Mouse (Mus musculus): Measurements from ENCODE around the gene Mecom.

Gene Mecom

DNA sequence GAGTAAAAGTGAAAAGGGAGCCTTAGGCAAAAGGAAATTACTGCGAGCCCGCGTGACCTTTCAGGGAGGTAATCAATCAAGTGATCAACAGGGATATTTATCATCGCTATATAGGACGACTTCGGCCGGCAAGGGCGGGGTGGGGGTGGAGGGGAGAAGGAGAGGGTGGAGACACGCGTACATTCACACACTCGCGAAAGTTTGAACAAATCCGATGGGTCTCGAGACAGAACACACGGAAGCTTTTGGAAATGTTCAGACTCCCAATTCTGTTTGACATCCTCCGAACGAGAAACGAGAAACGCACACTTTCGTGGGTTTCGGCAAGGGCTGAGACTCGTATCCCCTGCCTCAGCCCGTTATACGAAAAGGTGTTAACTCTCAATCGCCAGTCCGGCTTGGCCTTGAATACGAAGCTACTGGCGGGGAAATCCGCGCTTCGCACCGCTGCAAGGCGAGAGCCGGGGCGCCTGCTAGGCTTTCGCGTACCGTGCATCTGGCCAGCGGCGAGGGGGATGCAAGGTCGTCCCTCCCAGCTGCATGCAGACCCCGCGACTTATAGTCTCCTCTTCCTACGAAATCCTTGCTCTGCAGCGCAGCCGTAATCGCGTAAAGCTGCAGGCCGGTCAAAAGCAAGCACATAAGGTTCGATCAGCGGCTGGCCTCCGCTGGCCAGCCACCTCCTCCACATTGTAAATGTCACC lies 33.6 kb downstream of the Mecom start:
- DNase-seq (ENCODE audit: low read depth in 1 of 2, low spot score in 2 of 2) = no peak

DNA sequence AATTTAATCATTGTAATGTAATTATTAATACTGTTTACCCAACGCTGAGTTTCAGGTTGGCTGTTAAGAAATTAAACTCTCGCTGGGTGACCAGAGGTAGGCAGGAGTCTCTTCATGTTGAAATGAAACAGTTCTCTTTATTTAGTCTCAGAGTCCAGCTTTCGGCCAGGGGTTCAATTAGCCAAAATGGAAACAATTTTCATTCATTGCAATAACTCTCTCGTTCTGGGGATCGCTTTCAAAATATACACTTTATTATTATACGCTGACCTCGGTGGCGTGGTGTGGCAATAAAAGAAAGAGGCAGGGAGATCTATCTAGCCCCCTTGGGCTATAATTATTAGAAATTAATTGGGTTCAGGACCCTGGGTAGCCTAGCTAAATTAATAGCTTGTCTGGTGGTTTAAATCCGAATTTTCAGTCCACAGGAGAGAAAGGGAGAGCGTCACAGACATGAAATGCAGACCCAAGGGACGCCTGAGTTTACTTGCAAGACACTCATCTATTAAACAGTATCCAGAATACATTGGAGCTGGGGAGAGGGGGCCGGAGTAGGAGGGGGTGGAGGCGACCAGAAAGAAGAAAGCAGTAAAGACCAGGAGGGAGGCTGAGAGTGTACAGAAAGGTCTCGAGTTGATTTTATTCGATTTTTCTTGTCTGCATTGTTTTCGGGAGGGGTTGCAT lies 34.4 kb downstream of the Mecom start:
- DNase-seq (ENCODE audit: low read depth in 1 of 2, low spot score in 2 of 2) = no peak

DNA sequence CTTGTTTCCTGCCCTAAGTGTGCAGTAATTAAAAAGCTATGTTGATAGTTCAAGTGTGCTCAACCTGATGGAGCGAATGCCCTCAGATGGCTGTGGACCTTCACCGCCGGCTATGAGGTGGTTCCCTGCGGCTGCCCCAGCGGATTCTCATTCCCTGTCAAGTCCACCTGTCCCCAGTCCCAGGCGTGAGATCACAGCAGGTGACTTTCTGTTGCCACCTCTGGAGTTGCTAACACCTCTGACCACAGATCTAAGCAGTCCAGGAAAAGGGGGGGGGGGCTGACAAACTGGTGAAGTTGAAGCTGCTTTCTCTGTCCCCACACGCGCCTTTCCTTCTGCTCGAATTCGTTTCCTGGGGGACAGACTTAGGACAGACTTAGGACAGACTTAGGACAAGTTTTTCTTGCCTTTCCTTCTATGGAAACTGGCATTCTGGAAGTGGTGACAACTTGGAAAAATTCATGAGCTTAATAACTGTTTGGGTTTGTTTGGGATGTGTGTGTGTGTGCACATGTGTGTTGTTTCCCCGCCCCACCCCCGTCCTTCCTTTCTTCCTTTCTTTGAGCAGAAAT lies 35.3 kb downstream of the Mecom start:
- DNase-seq (ENCODE audit: low read depth in 1 of 2, low spot score in 2 of 2) = no peak

DNA sequence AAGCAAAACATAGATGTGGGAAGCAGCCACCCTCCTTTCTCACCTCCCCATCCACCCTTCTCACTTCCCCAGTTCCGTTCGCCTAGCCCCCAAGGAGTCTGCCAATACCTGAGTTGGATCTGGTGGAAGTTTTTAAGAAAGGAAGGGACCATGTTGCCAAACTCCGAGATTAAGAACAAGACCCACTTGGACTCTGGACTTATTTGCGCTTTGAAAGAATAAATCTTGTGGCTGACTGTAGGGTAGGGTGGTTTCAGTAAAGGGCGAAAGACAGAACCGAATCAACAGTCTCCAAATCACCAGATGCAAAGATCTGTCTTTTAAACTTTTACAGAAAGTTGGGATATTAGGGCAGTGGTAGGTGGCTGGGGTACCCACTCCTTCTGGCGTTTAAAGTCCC lies 36.0 kb downstream of the Mecom start:
- DNase-seq (ENCODE audit: low read depth in 1 of 2, low spot score in 2 of 2) = no peak

DNA sequence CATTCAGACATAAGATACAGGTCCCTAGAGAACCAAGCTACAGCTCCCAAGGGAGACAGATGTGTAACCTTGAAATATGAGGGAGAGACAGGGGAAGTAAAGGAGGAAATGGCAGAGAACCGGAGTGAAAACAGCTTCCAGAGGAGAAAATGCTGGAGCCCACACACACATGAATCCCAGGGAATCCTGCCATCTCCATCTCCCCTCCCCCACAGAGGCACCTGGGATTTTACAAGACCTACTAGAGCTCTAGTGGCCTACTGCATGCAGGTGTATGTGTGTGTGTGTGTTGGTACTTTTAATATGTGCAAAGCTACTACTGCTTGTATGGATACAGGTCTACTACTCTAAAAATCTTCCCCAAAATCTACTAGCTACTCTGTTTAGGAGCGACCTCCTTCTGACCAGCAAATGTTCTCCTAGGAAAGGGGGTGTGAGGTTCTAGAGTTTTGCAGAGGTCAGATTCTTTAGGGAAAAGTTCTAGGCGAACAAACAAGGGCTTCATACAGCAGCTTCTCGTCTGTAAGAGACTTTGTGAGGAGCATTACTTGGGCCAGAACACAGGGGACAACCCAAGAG lies 36.7 kb downstream of the Mecom start:
- DNase-seq (ENCODE audit: low read depth in 1 of 2, low spot score in 2 of 2) = no peak

DNA sequence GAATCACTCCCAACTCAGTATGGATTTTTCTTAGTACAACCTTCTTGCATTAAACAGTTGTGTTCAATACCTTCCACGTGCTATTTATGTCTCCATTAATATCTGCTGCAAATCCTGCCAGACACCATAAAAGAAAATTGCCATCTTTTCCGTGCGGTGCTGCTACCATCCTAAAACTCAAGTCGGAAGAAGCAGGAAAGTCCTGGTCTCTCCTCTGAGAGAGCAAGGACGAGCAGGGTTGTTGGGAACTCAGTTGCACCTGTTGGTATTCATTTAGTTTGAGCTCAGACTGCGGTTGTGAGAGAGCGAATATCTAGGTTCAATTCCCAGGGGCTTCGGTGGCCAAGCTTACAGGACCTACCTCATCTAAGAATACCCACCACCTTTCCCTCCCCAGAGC lies 37.2 kb downstream of the Mecom start:
- DNase-seq (ENCODE audit: low read depth in 1 of 2, low spot score in 2 of 2) = no peak

DNA sequence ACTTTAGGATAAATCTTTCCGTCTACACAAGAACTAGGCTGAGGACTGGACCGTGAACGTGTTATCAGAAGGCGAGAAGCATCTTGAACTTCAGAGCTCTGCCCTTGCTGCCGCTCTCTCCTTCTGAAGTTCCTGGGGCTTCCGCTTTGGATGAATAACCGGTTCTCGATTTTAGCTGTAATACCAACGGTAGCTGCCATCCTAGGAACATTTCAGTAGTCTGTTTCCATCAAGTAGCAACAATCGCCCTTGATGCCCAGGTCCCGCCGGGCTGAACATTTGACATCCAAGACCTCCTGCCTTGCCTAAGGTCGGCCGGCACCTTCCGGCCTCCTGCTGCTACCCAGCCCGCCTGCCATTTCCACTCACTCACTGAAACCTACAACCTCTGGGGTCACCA lies 37.7 kb downstream of the Mecom start:
- no peak for DNase-seq (ENCODE audit: low read depth in 1 of 2, low spot score in 2 of 2)

DNA sequence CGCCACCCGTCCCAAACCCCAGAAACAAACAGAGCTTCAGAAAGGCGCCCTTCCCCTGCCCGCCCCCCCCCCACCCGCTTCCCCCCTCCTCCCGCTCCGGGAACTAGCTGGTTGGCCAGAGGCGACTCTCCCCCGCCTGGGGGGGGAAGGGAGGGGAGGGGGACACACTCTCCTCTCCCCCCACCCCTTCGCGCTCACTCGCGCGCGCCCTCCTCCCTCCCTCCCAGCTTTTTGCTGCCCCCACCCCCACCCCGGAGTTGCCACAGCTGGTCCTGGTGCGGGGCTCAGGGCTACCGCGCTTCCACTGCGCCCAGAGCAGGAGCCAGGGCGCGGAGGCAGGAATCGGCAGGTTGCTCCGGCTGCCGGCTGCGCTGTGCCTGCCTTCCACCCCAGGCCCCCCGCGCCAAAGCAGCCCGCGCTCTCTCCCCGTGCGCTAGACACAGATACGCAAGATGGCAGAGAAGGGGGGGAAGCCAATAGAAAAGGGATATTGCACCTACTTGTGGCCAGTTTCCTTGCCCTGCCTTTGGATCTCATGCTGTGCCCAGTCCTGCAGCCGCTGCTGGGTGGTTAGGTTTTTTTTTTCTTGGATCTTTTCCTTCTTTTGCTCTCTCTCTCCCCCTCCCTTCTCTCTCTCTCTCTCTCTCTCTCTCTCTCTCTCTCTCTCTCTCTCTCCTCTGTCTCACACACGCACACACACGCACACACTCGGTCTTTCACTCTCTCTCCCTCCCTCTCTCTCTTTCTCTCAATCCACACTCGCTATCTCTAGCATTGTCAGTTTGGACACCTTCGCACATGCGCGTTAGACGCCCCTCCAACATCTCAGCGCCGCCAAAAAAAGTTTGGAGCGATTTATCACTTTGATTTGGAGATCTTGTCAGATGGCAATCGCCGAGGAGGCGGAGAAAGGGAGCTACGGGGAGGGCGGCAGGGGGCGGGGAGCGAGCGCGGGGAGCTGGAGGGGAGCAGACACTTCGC lies 38.6 kb downstream of the Mecom start:
- DNase-seq (ENCODE audit: low read depth in 1 of 2, low spot score in 2 of 2) = no peak

DNA sequence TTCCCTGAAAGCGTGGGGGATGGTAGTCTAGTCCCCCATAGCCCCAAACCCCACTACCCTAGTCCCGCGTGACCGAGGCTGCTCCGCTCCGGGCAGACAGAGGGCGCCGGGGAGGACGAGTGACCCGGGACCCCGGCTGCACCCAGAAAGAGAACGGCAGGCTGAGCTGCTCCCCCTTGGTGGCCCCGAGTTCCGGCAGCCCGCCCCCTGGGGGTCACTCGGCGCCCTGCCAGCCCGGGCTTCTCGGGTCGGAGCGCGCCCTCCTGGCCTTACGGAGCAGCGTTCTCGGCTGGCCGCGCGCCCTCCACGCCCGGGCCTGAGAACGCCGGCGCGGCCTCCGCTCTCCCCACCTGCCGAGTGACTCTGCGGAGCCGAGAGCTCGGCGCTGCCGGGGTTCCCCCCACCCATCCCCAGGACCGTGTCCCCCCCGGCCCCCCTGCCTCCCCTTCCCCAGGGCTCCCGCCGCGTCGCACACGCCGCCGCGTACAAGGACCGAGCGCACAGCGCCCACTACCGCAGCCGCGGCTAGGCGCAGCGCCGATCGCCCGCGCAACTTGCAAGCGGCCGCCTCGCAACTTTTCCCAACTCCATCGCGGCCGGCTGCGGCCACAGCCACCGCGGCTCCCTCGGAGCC lies 39.4 kb downstream of the Mecom start:
- no peak for DNase-seq (ENCODE audit: low read depth in 1 of 2, low spot score in 2 of 2)

DNA sequence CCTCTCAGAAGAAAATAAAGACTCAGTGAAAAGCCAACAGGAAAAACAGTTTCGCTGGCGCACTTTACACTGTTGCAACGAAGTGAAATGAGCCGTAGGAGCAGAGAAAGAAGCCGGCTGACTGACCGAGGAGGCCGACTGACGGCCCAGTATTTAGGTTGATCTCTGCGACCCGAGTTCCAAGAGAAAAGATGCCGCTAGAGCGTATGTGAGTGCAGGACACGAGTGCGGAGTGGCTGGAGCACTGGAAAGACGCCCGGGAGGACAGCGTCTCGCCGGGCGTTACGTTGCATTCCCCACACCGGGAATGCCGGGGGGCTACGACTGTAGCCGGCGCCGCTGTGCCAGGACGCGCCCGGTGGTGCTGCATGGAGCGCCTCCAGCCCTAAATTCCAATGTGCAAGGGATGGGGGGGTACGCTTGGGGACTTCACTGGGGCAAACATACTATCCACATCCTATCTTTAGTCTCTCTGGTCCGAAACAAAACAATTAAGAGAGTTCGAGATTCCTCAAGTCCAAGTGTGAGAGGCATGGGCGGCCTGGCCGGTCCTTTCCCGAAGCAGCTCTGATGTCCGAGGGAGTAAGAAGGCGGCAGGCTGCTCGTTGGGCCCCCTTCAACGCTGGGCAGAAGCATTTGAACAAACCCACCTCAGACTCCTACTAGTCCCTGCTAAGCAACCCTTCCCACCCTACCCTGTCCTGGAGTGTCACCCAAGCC lies 40.1 kb downstream of the Mecom start:
- no peak for DNase-seq (ENCODE audit: low read depth in 1 of 2, low spot score in 2 of 2)

DNA sequence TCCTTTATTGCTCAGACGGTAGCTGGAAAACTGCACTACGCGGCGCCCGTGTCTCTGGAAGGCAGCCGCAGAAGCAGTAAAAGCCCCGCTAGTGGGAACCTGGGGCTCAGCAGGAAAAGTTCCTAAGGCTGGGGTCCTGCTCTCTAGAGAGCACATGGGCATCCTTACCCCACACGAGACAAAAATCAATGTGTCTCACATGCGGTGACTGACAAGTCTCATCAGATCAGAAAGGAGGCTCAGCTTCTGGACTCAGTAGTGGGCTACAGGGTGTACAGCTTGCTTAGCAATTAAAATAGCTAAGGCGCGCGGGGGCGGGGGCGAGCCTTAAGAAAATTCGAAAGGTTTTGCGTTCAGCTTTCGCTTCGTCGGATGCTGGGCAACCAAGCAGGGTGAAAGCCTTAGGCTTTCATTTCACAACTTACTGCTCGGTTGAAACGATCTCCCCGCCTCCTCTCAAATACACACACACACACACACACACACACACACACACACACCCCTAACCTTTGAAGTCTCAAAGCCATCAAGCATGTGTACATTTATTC lies 40.7 kb downstream of the Mecom start:
- no peak for DNase-seq (ENCODE audit: low read depth in 1 of 2, low spot score in 2 of 2)

DNA sequence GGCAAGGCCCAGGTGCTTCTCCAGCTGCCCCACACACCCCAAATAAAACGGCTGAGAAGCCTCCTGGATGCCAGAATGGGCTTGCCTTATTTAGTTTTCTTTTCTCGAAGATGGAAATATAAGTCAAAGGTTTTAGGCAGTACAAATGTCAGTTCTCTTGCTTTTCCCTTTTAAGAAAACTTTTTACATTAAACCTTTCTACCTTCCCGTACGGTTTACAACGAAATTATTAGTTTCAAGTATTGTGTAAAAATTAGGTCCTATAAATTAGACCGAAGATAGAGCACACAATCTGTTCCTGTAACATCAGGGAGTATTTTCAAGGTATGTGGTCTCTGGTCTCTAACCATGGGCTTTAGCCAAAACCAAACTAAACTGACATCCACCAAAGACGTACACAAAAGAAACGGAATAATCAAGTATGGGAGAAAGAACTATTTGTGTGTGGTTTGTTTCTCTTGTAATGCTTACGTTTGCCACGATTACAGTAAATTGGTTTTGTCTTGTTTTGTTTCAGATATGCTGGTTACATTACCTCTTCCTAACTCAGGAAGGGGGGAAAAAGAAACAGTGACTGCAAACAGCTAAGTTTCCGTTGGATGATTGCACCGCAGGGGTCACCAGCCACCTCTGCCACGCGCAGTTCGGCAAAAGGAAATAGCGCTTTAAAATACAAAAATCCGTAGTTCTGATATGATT lies 41.3 kb downstream of the Mecom start:
- DNase-seq (ENCODE audit: low read depth in 1 of 2, low spot score in 2 of 2) = no peak

DNA sequence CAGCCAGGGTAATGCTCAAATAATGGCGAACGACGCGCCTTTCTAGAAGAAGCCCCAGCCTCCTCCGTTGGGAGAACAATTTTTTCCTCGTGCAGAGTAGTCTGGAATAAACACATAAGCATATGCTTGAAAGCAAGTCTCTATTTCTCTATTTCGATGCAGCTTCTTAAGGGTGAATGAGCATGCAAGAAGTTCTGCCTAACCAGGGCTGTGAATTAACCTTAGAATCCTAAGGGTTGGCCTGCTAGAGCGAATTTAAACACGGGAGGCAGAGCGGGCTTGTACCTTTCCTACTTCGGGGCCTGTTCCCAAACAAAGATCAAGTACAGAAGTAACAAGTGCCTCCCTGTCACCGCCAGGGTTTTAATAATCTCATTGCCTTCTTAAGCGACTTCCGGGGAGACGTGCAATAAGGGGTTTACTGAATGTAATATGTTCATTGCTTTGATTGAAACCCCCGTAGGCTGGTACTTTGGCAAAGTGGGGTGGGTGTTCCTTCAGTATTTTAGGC lies 42.0 kb downstream of the Mecom start:
- DNase-seq (ENCODE audit: low read depth in 1 of 2, low spot score in 2 of 2) = no peak

DNA sequence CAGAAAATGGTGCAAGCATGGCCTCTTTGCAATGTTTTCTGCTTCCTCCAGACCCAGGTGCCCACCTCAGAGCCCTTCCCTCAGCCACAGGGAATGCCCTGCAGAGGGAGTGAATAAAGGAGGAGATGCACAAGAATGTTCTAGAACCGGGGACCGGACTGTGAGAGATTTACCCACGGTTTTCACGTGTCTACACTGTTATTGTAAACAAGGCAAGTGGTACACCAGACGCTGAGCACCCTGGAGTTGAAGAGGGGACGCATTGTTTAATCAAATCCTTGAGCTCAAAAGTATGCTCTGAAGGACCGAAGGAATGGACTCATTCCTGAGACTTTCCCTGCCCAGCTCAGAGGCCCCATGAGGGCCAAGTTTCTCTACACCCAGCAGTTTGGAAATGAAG lies 43.2 kb downstream of the Mecom start:
- DNase-seq (ENCODE audit: low read depth in 1 of 2, low spot score in 2 of 2) = no peak

DNA sequence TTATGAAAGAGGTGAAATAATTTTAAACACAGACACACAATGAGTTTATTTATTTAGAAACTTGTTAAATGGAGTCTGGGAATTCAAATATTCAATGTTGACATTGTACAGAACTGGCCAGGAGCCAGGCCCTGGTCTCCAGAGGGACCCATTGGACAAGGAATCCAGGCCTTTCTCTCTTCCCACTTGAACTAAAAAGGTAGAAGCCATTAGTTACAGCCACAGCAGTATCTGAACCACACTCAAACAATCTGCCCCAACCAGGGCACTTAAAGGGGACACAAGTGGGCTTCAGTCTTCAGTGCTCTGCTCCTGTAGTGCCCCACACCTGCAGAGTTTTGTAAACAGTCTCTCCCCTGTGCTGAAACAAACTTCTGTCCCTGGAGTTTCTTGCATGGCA lies 44.0 kb downstream of the Mecom start:
- no peak for DNase-seq (ENCODE audit: low read depth in 1 of 2, low spot score in 2 of 2)

DNA sequence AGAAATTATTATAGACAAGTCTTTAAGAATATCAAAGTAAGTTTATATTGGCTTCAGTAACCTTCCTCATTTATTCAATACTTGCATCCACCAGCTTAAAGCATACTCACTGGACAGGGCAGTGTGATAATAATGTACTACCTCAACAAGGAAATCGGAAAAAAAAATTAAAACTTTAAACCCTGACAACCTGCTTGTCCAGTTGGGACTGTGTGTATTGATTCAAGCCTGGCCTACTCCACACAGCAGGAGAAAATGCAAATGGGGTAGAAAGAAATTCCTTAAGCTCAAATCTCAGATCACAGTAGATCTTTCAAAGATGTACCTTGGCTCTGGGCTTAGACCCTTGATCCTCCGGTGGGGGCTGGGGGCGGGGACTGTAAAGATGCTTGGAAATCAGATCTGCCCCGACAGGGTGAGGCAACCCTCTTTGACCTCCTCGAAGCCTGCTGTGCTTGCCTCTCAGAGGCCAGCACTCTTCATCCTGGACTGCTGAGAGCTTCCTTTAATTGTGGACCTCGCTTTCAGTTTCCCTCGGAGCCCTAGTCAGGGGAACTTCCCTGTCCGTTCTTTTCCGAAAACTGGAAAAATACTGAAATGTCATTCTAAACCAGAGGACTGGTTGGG lies 49.5 kb downstream of the Mecom start:
- no peak for DNase-seq (ENCODE audit: low read depth in 1 of 2, low spot score in 2 of 2)

DNA sequence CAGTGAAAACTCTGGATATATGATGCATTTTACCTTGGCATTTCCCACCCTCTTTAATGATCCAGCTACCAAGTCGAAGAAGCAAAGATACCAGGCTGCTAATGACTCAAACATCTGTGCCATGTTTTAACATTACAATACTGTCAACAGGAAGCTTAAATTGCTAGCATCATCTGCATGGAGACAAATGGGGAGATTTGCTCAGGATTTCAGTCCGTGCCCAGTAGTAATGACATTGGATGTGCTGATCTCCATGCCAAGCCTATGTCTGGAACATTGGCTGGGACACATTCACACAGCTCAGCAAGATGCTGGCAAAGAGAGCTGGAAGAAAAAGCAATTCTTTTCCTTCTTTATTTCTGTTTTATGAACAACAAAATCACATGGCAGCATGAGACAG lies 53.4 kb downstream of the Mecom start:
- DNase-seq (ENCODE audit: low read depth in 1 of 2, low spot score in 2 of 2) = no peak

DNA sequence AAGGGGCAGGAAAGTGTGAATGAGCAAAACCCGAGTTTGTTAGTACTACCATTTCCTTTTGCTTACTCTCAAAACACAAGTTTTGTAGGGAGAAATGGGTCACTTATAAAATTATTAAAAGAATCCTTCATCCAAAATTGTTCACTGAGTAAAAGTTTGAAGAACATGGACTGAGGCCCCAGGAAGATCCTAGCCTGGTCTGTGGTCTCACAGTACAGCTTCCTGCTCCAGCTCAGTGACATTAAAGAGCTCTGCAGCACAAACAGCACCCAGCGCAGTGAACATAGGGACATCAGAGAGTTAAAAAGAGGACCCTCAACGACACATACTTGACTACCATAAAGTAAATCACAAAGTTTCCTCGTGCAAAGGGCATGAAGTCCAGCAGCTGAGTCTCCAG lies 59.0 kb downstream of the Mecom start:
- no peak for DNase-seq (ENCODE audit: low read depth in 1 of 2, low spot score in 2 of 2)

DNA sequence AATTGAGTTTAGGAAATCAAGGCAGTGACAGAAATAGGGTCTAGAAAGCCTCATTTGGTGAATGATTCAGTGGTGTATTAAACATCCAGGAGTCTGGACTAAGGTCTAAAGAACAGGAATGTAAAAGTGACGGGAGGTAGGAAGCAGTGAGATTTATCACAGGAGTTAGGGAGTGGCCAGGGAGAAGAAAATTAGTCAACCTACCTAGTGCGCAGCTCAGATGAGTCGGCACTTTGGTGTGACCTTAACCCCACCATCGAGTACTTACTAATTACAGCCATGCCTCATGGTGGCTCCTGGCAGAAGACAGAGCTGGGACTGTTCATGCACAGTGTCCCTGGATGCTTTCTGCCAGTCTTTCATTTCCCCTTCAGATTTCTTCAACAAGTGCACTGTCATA lies 61.4 kb downstream of the Mecom start:
- DNase-seq (ENCODE audit: low read depth in 1 of 2, low spot score in 2 of 2) = no peak

All from monocyte, adult 2 months (primary cell).